Mouse (Mus musculus) layer of hippocampus, adult 8-10 months (tissue): ENCODE results near the gene Tbxa2r. TPM values are rescaled to one million over a fixed set of nuclear protein-coding genes. Genes with fewer than 3 reads are reported as not detected.

Experiments used
- DNase-seq, 2 experiments: peaks; one replicate each; pipeline ENCODE4 v3.0.0; 2022; ENCODE audit warnings: low spot score in 2 of 2
- total RNA-seq, 4 experiments: library from RNA; stranded (reverse); gene quantifications; 2 replicates each; pipeline ENCODE4 v1.2.4; 2022

Tbxa2r gene
- total RNA-seq, 4 experiments from 2014 or later: 1.1 to 1.4 (median 1.4) TPM

- no peak for DNase-seq
Observed at GRCm38 (mm10) chr10:81364666-81365065, 36.1 kb downstream of the Tbxa2r start.

DNA sequence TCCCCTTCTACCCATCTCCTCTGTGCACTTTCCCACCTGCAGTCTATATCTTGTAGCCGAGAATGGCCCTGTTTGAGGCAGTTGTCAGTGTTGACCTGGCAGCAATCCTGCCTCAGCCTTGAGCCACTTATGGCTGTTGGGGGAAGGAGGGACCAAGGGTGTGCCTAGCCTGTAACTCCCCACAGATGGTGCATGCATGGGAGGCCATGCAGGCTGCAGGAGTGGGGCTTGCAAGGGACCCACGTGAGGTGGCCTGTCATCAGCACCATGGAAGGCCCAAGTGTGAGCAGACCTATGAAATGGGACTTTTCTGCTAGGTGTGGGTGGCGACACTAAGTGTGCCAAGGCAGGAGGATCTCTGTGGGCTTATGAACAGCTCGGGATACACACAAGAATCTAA, 36.5 kb downstream of the Tbxa2r start:
- no peak for DNase-seq

DNA sequence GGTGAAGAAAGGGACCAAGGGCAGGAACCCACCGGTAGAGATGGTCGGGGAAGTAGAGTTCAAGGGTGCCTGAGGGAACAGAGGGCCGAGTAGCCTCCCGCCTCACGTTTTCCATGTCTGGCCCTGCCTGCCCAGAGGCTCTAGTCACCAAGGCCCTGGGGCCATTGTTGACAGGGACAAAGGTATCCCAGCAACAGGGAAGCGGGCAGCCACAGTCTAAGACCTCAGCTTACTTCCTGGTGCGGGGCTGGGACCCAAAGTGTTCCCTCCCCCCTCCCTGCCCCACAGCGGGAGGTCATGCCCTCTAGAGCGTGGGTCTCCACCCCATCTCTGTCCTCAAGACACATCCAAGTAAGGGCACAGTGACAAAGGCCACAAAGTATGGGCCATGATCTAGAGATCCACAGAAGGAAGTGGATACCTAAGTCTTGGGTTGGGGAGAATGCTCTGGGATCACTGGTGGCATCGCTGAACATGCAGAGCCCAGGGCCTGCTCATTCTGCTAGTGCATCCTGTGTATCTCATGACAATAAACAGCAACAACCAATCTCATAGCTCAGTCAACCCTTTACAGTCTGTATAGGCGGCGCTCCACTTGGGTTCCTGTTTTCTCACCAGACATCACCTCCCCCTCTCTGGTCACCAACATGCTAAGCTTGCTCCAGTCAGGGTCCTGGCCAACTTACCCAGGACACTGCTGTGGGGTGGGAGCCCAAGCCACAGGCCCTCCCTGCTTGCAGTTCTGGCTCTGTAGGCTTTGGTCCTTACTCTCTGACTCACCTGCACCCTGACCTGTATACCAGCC, 37.3 kb downstream of the Tbxa2r start, which contains the start of gene 4930404N11Rik:
Gene 4930404N11Rik, minus strand, starts transcription at position 145 of the 805 bp plus-strand sequence.
- no peak for DNase-seq

- DNase-seq: no peak
Observed at GRCm38 (mm10) chr10:81366477-81367206, 38.1 kb downstream of the Tbxa2r start.

GRCm38 (mm10) chr10:81367207-81367495, 38.6 kb downstream of the Tbxa2r start:
- DNase-seq: no peak

- DNase-seq: no peak
Observed at GRCm38 (mm10) chr10:81375322-81375721, 46.8 kb downstream of the Tbxa2r start.

GRCm38 (mm10) chr10:81376561-81377361, 48.2 kb downstream of the Tbxa2r start:
- no peak for DNase-seq

- no peak for DNase-seq
Observed at GRCm38 (mm10) chr10:81377362-81377664, 48.8 kb downstream of the Tbxa2r start.

DNA sequence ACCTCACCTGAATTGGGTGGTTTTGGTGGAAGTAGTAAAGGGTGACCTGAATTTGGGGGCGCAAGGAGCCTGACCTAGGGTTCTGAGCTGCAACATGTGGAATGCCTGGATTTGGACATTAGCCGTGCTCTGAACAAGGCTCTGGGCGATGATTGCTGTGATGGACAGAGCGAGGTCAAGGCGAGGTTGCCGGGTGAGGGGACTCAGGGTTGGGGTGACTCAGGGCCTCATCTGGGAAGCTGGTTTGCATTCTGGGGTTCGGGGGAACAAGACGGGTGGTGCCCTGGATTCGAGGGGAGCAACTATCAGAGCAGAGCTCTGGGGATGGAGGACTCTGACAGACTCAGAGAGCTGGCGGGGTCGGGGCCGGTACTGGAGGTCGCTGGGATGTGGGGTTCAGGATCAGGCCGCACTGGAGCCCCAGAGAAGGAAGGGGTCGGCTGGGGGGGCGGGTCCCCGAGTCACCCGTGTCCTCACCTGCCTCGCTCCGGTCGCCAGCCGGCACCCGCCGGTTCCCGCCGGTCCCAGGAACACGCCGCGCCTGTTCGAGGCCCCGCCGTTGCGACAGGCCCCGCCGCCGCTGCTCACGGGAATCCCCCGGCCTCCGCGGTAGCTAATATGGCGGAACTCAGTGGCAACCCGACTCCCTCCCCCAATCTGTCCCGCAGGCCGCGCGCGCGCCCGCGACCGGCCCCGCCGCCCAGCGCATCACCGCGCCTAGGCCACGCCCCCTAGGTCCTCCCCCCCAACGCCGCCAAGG, 49.4 kb downstream of the Tbxa2r start, which contains the start of gene Fzr1:
Gene Fzr1, minus strand, starts transcription at position 724 of the 760 bp plus-strand sequence.
- DNase-seq: no peak

DNA sequence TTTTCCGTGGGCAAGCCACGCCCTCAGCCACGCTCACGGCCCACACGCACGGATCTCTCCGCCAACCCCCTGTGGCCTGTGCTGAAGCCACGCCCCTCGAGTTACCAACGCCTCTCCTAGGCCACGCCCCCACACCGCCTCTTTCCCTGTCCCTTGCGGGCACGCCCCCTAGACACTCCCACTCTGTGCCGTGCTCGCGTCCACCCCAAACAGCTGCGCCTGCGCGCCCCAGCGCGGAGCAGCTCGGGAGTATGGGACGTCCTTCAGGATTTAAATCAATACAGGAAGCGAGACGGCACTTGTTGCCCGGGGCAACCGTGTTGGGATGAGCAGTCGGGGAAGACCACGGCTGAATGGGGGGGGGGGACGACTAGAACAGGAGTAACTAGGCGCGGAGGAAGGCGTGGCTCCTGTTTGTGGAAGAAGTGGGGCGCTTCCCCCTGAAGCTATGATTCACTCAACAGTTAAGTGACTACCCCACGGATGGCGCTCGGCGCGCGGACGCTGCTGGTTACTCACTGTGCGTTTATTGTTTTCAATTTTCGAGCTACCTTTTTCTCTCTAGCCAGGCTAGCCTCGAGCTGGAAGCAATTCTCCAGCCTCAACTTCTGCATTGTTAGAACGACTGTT, 50.1 kb downstream of the Tbxa2r start:
- peak; percentile 100 for DNase-seq

DNA sequence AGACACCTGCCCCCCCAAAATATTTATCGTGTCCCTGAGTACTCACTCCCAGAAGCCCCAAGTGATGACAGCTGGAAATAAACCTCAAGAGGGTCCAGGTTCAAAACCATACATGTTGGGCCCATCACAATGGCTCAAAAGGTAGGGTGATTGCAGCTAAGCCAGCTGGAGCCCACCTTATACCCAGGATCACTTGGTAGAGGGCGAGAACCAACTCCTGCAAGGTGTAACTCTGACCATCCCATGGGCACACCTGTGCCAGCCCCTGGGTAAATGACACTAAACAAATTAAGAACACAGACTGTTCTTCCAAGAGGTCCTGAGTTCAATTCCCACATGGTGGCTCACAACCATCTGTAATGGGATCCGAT, 50.6 kb downstream of the Tbxa2r start:
- no peak for DNase-seq

- DNase-seq: no peak
Observed at GRCm38 (mm10) chr10:81379809-81380378, 51.4 kb downstream of the Tbxa2r start.

- DNase-seq: no peak
Observed at GRCm38 (mm10) chr10:81382039-81382438, 53.5 kb downstream of the Tbxa2r start.

DNA sequence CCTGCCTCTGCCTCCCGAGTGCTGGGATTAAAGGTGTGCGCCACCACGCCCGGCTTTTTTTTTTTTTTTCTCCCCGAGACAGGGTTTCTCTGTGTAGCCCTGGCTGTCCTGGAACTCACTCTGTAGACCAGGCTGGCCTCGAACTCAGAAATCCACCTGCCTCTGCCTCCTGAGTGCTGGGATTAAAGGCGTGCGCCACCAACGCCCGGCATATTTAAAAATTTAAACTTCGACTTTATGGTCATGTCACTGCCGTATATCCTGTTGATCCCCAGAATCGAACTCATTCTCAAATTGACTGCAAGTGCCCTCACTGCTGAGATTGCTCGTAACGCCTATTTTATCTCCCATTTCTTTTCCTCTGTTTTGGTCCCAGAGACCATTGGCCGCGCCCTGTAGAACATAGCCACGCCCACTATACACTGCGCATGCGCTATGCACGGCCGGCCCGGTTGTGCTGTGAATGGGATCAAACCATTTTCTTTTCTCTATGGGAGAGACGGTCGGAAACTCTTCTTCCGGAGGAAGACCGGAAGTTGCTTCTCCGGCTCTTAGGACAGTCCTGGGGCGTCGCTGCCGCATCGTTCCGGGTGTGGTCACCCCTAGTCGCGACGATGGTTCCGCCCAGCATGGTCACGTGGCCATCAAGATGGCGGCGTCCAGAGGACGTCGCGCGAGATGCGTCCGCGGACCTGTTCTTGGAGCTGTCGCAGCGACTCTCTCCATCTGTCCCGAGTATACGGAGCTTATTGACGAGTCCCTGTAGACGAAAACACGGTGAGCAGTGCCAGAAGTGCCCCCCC, 55.5 kb downstream of the Tbxa2r start, which contains the start of the genes Dohh and Gm48551:
Gene Dohh, plus strand, starts transcription at position 627 of the 803 bp plus-strand sequence.
Gene Gm48551, plus strand, starts transcription at position 665 of the 803 bp plus-strand sequence.
- DNase-seq: peak; percentile 98 to 99

- DNase-seq: no peak
Observed at GRCm38 (mm10) chr10:81384605-81384982, 56.1 kb downstream of the Tbxa2r start.
